In the genomic region with DNA sequence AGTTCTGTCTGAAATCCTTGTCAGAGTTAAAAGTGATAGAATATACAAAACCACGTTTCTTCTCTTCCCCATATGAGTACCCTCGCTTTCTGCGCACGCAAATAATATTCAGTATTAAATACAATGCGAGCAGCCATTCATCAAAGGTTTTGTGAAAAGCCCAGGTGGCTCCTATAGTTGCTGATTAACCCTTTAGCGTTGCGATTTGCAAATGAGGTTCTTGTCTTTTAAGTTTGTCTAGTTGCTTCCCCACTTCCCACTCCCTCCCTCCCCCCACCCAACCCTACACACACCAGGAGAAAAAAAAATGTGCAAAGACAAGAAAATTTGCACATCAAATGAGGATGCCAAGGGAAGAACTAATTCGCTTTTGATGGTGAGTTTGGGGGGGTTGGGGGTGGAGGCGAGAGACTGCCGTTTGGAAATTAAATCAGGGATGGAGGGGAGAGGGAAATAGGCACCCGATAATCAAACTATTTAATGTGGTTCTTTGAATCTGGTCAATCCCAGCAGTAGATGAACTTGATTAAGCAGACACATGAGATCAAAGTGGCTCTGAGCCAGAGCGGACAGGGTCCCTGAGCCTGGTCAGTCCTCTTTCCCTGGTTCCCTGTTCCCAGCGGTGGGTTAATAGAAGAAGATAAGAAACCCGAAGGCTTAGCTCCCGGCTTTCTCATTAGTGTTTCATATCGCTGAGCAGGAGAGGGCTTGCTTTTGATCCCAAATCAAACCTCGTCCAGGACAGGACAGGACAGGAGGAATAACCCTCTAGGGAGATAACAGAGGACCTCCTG, we compare ENCODE assay signal across 11 mouse cellular contexts. TPM values are rescaled to one million over a fixed set of nuclear protein-coding genes. Genes with fewer than 3 reads are reported as not detected.
A peak's percentile ranks its signal among the peaks of the same experiment; 100 is the strongest.
DNase-seq lines count a peak whose midpoint lies in the region; ATAC-seq lines count a peak whose summit lies in the region.
"Had no signal": no experiment of that assay in that cellular context is flagged by ENCODE, and none has a peak within 500 bp of the region (broad histone marks: within the 10 kb centered on the region; RNA-seq: fewer than 3 reads in every experiment).

No protein-coding gene starts in this region.

- H3K27ac ChIP-seq in hindbrain, embryonic 13.5 days = no peak overlapping the region

- H3K36me3 ChIP-seq in hindbrain, embryonic 13.5 days = no peaks in the 10 kb centered on the region

- peak overlapping the region; percentile 43; the same call in 1 of the 2 replicates for H3K9ac ChIP-seq in hindbrain, embryonic 13.5 days

- peak; percentile 13 to 22 for DNase-seq in cerebellum, postnatal 10 days
- no peak for DNase-seq in cerebellum, adult 18-20 months
- peak; percentile 32 for DNase-seq in embryo, embryonic 10 days (ENCODE audit: low spot score)
- DNase-seq in mesoderm, embryonic 11.5 days (ENCODE audit: low read depth, low spot score) = peak; percentile 12
- DNase-seq in testis, postnatal 10 days (ENCODE audit: low spot score) = no peak
- DNase-seq in gastrocnemius, adult 18-20 months (ENCODE audit: low spot score) = no peak
- DNase-seq: cerebellum, adult 11 months; gastrocnemius, postnatal 25 days; right cerebral cortex, adult 18-20 months had no signal

- peak overlapping the region; percentile 64 for H3K4me2 ChIP-seq in hindbrain, embryonic 13.5 days

- 0 out of 2 replicates have a peak, but pooled peaks have one; percentile 4 for ATAC-seq in hindbrain, embryonic 13.5 days (ENCODE audit: low FRiP score)
- ATAC-seq in erythroblast, adult 5-6 weeks (replicated peaks; ENCODE audit: low FRiP score, poor library complexity, severe bottlenecking) = no peak

- no peaks in the 10 kb centered on the region for H3K9me3 ChIP-seq in hindbrain, embryonic 13.5 days

- H3K27me3 ChIP-seq in hindbrain, embryonic 13.5 days = peaks cover 76% of the 10 kb centered on the region

- peak overlapping the region; percentile 32 for H3K4me3 ChIP-seq in hindbrain, embryonic 13.5 days

- peaks cover 27% of the 10 kb centered on the region for H3K4me1 ChIP-seq in hindbrain, embryonic 13.5 days (replicated peaks)

- WGBS in hindbrain, embryonic 13.5 days = 2% methylated on average over 17 of the region's 17 CpGs

RNA-seq across cellular contexts. Expression of a gene that starts 0.6 kb away (rescaled TPM):
- polyA plus RNA-seq in hindbrain, embryonic 13.5 days (2015; fragmentation: Nextera tagmentation; extraction: Ambion mirVana) = 0.91 and 1.1 TPM in 2 replicates
- total RNA-seq in gastrocnemius, adult 18-20 months (2021) = not detected
- total RNA-seq in erythroblast, adult 5-6 weeks (2015; ENCODE audit: low replicate concordance) = not detected in 2 replicates
- not detected in 2 replicates for total RNA-seq in erythroblast, adult 5-6 weeks (2017; ENCODE audit: low replicate concordance)
- total RNA-seq: gastrocnemius, postnatal 25 days had no signal

Comparison
In these comparisons a context has a peak if more than half of its experiments do, and no peak if none do; other contexts are left out.
1. DNase-seq: peak in cerebellum, postnatal 10 days (2 of 2), embryo, embryonic 10 days (single experiment) and mesoderm, embryonic 11.5 days (single experiment); none in cerebellum, adult 18-20 months (0 of 2), testis, postnatal 10 days (single experiment) and gastrocnemius, adult 18-20 months (single experiment).